Mouse (Mus musculus) 3134 (cell line): ENCODE measurements around the gene Spag16.
"Not testable (repeated sequence)": the region's sequence is repeated elsewhere in the genome, so short reads cannot be mapped to it uniquely, and the experiment has no call there.

Experiments
- DNase-seq: peaks from one replicate; pipeline ENCODE4 v3.0.0-alpha.2; 2011; ENCODE audit warnings: low spot score; ENCODE audit not compliant: insufficient read length; ENCODE audit errors: extremely low read depth

Gene Spag16

DNA sequence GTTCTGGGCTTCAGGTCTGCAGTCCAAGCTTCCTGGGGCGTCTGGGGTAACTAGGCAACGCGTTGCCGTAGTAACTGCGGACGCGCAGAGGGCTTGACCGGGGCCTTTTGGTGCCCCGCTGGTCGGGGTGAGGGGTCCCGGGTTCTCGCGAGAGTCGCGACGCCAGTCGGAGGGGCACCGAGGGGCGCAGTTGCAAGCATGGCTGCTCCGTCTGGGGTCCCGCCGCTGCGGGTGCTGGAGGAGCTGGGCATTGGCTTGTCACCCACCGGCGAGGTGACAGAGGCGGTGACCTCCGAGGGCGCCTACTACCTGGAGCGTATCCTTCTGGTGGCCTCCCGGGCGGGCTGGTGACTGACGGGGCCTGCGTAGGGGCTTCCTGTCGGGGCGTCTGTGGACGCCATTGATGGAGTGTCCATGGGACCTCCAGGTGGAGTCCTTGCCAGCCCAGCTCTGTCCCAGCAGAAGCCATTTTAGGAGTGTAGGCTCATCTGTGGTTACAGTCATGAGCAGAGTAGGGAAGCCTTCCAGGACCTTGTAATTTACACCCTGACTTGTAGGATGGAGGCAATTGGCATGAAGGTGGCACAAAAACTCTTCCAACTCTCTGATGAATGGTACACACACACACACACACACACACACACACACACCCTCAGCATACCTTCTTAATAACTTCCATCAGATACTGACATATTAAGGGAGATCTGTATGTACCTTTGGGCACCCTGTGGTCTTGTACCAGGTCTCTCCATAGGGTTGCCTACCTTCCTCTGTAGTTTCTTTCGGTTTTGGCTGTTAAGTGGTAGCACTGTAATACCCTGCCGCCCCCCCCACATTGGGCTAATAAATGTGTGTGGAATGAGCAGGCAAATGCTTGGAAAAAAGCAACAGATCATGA is at the start of gene Spag16:
TSS of gene Spag16 (plus strand) at position 165 of the 898 bp plus-strand sequence.
- no peak for DNase-seq

DNA sequence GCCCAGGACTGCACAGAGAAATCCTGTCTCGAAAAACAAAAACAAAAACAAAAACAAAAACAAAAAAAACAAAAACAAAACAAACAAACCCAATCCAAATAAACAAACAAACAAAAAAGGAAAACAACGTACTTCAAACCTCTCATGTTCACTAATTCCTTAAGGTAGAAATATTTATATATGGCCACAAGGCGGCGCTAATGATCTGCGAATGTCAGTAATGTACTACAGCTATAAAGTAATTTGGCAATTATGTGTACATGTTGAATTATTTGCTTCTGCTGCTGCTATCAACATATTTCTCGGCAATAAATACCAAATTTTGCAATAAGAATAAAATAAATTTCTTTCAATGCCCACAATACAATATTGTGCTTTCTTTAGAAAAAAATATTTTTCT is 41.6 kb upstream of the Spag16 start:
- DNase-seq: no peak

DNA sequence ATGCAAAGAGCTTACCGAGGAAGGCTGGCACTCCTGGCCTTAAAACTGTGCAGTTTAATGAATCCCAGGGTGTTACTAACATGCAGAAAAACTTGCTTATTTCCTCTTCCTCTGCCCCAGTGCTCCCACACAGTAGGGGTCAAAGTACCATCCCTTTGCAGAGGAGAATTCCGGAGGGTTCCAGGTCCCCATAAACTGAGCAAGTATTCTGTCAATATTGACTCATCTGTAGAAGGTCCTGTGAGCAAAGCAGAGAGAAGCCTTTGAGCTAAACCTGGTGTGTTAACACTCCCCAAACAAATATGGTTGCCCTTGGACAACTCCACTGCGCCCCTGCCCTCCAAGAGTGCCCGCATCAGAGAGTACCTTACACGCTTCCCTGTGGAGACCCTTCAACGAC is 40.1 kb upstream of the Spag16 start:
- DNase-seq: no peak

DNA sequence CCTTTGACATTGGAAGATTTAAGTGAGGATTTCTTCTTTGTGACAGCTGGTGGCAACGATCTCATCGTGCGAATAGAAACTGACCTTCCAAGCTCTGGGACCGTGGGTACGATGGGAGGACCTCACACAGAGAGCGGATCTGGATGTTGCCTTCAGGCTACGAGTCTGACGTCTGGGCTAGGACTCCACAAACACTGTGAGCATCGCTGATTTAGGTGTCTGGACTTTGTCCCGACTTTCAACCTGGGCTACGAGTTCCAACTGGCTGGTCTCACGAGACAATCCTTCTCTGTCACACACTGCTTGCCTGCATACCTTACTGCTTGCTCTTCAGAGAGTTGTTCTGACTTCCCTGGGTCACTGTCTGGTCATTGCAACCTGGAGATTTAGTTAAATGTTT is 39.4 kb upstream of the Spag16 start:
- DNase-seq: no peak

- peak; percentile 4 for DNase-seq
Observed at GRCm38 (mm10) chr1:69790337-69791250, 36.2 kb upstream of the Spag16 start.

DNA sequence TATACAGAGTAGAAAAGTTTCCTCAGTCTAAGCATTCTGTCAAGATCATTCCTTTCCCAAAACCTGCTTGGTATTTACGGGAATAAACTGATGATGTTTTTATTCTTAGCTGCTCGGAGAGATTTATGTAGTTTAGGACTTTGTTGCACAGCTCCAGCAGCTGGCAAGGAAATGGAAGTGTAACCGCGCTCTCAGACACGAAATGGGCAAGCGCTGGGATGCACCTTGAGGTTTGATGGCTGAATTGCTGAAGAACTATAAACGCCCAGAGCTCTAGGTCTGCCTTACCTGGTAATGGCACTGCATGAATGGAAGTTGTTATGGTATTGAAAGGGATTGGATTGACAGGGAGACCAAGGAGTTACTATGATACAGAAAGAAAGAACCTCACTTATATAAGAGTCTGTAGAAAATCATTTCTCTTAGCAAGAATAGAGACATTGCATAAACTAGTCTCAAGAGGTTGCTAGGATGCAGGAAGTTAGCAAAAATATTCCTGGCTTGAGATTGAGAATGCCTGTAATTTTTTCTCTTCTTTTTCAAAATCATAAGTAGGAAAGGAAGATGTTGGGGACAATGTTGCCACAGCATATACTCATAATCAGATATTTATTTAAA is 27.7 kb upstream of the Spag16 start:
- no peak for DNase-seq

- DNase-seq: no peak
Observed at GRCm38 (mm10) chr1:69810161-69810560, 16.6 kb upstream of the Spag16 start.

DNA sequence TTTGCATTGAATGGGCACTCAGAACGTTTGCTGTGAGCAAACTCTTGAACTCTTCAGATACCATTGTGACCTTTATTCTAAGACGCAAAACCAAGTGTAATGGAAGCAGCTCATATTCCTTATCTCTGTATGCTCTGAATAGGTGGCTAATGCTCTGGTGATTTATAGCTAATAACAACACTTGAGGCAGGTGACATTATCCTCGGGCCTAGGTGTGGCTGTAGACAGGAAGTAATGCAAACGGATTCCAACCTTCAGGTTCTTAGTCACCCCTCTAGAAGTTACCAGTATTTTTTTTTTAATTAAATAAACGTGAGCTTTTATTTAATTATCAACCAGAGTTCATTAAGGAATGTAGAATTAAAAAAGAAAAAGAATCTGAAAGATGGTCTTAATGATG is 1.1 kb upstream of the Spag16 start:
- DNase-seq: not testable (repeated sequence)

GRCm38 (mm10) chr1:69828872-69829479 is 2.2 kb downstream of the Spag16 start:
- no peak for DNase-seq

DNA sequence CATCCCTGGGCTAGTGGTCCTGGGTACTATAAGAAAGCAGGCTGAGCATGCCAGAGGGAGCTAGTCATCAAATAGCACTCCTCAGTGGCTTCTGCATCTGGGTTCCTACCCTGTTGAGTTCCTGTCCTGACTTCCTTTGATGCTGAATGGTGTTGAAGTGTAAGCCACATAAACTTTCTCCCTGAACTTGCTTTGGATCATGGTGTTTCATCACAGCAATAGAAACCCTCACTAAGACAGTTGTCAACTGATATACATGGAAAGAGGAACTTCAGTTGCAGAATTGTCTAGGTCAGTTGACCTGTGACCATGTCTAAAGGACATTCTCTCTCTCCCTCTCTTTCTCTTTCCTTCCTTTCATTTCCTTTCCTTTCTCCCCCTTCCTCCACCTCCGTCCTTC is 3.8 kb downstream of the Spag16 start:
- DNase-seq: no peak

GRCm38 (mm10) chr1:69831002-69831401 is 4.2 kb downstream of the Spag16 start:
- DNase-seq: no peak

- not testable (repeated sequence) for DNase-seq
Observed at GRCm38 (mm10) chr1:69833476-69833875, 6.7 kb downstream of the Spag16 start.

DNA sequence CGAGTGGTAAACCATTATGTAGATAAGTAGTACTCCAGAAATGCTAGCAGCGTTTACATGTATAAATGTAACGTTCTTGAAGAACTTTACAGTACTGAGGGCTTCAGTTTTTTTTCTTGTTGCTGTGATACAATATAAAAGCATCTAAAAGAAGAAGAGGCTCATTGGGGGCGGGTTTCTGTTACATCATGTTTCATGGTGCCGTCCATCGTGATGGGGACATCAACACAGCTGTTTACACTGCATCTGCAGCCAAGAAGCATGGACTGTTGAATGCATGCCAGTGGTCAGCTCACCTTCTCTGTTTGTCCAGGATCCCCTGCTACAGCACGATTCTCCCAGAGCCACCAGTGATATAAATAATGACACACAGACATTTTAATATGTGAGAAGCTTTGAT is 26.7 kb downstream of the Spag16 start:
- DNase-seq: no peak

GRCm38 (mm10) chr1:69867776-69868175 is 41.0 kb downstream of the Spag16 start:
- DNase-seq: no peak

DNA sequence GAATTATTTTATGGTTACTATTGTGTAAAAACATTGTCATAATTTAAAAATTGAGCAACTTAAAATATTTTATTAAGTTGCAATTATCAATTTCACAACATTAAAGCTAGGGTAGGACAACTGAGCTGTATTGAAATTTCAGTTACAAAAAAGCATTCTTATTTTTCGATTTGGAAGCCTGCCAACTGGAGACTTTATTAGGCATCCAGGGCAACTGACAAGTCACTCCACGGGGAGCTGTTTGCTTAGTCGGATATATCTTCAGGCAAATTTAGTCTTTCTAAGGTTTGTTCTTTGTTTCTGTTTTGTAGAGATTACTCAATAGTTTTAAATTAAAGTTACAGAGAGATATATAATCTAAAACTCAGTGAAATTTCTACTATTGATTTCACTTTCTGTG is 129.8 kb downstream of the Spag16 start:
- DNase-seq: no peak

DNA sequence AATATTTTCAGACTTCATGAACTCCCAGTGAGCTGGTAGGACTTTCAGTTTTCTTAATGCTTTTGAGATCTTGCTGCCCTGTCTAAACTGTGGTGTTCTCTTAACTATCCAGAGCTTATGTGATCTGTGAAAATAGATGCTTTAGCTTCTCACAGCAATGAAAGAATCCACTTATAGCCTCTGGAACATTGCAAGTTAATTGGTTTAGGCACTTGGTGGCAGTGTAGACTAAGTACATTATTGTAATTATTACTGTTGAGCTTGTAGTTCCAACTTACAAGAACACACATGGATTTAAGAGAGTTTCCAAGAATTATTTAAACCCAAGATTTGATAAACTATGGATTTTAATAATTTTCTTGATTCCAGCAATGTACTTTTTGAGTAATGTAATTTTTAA is 170.1 kb downstream of the Spag16 start:
- DNase-seq: no peak

- DNase-seq: no peak
Observed at GRCm38 (mm10) chr1:70012991-70013390, 186.2 kb downstream of the Spag16 start.

GRCm38 (mm10) chr1:70037384-70037783 is 210.6 kb downstream of the Spag16 start:
- DNase-seq: no peak

DNA sequence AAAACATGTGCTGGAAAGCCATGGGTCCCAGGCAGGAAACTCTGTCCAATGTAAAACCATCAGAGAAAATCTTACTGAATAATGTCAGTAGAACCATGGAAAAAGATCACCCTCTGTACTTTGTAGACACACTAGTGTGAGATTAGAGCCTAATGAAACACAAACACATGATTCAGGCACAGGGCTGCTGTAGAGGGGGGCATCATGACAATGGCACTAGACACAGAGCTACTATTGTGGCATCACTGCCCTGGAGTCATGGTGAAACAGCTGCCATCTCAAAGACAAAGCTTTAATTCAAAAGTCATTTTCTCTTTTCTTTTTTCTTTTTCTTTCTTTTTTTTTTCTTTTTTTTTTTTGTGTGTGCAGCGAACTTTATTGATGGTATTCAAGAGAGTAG is 240.6 kb downstream of the Spag16 start:
- no peak for DNase-seq

- DNase-seq: no peak
Observed at GRCm38 (mm10) chr1:70073440-70073839, 246.7 kb downstream of the Spag16 start.

DNA sequence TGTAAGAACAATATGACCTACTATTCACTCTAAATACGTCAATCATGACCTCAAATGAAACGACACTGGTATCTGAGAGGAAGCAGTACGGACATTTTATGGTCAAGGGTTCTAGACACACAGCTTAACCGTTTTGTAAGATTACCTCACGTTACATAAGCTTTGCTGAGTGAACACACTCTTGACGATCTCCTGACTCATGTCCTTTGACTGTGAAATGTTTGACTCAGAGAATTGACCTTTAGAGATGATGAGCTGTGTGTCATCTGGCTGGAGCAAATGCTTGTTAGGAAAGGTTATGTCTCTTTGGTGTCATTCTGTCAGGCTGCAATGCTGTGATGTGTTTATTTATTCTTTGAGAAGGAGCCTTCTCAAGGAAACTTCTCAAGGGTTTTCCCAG is 252.0 kb downstream of the Spag16 start:
- no peak for DNase-seq
